Mouse (Mus musculus) lung, postnatal 0 days (tissue): ENCODE measurements around the gene Fads2. TPM values are rescaled to one million over a fixed set of nuclear protein-coding genes. Genes with fewer than 3 reads are reported as not detected.

Source experiments
- ATAC-seq: fragments of 200-750 bp; cut with Nextera tagmentation; 2 replicates; pipeline ENCODE4 v1.8.0; 2017; ENCODE audit warnings: moderate library complexity
- DNase-seq: peaks from one replicate; pipeline ENCODE4 v3.0.0-alpha.2; 2016; ENCODE audit warnings: low spot score
- H3K27ac ChIP-seq: fragments of 300-500 bp; sonication (generic); 2 replicates; pipeline ENCODE4 v1.5.1; 2014; ENCODE audit warnings: antibody characterized with exemption, mild to moderate bottlenecking, low read length, mixed read lengths
- H3K27me3 ChIP-seq: fragments of 300-500 bp; sonication (generic); replicated peaks from 2 replicates; pipeline ENCODE4 v1.6.1; 2014; ENCODE audit warnings: low read length, mixed read lengths; ENCODE audit not compliant: insufficient read depth
- H3K36me3 ChIP-seq: fragments of 300-500 bp; sonication (generic); 2 replicates; pipeline ENCODE4 v1.6.1; 2014; ENCODE audit warnings: low read length, mixed read lengths; ENCODE audit not compliant: insufficient read depth
- H3K4me1 ChIP-seq: fragments of 300-500 bp; sonication (generic); 2 replicates; pipeline ENCODE4 v1.6.1; 2014; ENCODE audit warnings: antibody characterized with exemption, low read depth, low read length, mixed read lengths; ENCODE audit not compliant: insufficient read depth
- H3K4me2 ChIP-seq: fragments of 300-500 bp; sonication (generic); replicated peaks from 2 replicates; pipeline ENCODE4 v1.6.1; 2014; ENCODE audit warnings: low read depth, mild to moderate bottlenecking, low read length, moderate library complexity, mixed read lengths
- H3K4me3 ChIP-seq: fragments of 300-500 bp; sonication (generic); 2 replicates; pipeline ENCODE4 v1.5.1; 2014; ENCODE audit warnings: low read depth, low read length
- H3K9ac ChIP-seq: fragments of 300-500 bp; sonication (generic); replicated peaks from 2 replicates; pipeline ENCODE4 v1.6.1; 2014; ENCODE audit warnings: low read depth, mild to moderate bottlenecking
- H3K9me3 ChIP-seq: fragments of 300-500 bp; sonication (generic); 2 replicates; pipeline ENCODE4 v1.6.1; 2016; ENCODE audit warnings: low read length, mixed read lengths
- CTCF ChIP-seq: IDR thresholded peaks from 2 replicates; pipeline ENCODE4 v1.5.1; 2016; ENCODE audit warnings: antibody characterized with exemption, mild to moderate bottlenecking
- EP300 ChIP-seq: IDR thresholded peaks from 2 replicates; pipeline ENCODE4 v1.6.1; 2016; ENCODE audit warnings: antibody characterized with exemption, mild to moderate bottlenecking, control low read depth
- WGBS: fragments of 180-500 bp; shearing (Covaris S2); extraction: QIAGEN DNeasy Blood & Tissue Kit; methylation state at CpG from one replicate; pipeline ENCODE4 v1.1.7; 2014; 5-methylcytosine and 5-hydroxymethylcytosine counted together
- polyA plus RNA-seq: library from polyadenylated mRNA; unstranded; fragments of >200 nt; fragmentation: Nextera tagmentation; extraction: Ambion mirVana; gene quantifications from 2 replicates; pipeline ENCODE4 v1.2.1, GENCODE M21; 2015

Gene Fads2
- polyA plus RNA-seq, 1 experiment from 2014 or later, result 35.0 TPM

DNA sequence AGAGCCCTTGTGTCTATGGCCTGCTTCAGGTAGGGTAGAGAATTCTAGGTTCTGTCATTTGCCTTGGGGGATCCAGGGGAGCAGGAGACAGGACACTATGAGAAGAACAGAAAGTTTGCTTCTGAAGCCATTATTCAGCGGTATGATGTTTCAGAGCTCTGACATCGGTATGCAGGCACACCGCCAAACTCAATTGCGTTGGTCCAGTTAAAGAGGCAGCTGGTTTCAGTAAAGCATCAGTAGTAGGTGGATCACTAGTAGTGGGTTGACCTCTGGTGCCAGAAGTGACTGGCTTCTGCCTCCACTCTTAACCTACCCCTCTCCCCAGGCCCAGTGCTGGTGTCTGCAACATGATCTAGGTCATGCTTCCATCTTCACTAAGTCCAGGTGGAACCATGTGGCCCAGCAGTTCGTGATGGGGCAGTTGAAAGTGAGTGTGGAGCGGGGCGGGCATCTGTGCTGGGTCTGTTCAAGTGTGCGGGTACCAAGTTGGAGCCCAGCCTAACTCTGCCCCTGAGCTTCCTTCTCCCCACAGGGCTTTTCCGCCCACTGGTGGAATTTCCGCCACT, 47.8 kb downstream of the Fads2 start:
- 81% methylated on average over 10 of the region's 10 CpGs for WGBS
- Histone ChIP-seq H3K27ac (0 out of 2 replicates have a peak overlapping the region, but pooled peaks have one; percentile 38), H3K4me2 (no peak overlapping the region), H3K9ac (no peak overlapping the region), H3K27me3 (no peaks in the 10 kb centered on the region), H3K9me3 (no peaks in the 10 kb centered on the region), H3K4me3 (no peak overlapping the region), H3K4me1 (peaks cover 28% of the 10 kb centered on the region; the same call in 1 of the 2 replicates), H3K36me3 (peaks cover 12% of the 10 kb centered on the region)
- DNase-seq, result no peak
- ATAC-seq, result no peak
- no peak for TF ChIP-seq EP300
- TF ChIP-seq CTCF, result no peak

DNA sequence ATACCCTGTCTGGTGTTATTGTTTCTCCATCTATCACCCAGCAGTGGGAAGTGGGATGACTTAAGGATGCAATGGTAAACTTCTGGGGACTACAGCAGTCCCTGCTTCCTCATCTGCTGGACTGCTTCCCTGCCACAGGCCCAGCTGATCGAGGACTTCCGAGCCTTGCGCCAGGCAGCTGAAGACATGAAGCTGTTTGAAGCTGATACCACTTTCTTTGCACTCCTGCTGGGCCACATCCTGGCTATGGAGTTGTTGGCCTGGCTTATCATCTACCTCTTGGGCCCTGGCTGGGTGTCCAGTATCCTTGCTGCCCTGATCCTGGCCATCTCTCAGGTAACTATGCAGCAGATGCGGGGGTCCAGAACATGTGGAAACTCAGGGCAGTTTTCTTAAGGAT, 48.8 kb downstream of the Fads2 start:
- TF ChIP-seq CTCF (no peak), EP300 (no peak)

DNA sequence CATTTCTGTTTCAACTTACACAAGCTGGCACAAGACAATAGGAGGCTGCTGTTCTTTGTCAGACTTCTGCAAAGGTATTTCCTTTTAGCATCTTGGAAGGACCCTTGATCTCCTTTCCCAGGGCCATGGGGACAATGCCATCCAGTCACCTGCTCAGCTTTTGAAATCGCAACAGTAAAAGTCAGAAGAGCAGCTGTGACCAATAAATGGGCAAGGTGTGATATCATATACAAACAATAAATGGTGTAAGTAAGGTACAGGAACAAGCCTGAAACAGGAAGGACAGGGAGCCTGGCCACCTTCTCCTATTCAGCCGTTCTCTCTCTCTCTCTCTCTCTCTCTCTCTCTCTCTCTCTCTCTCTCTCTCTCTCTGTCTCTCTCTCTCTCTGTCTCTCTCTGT, 51.1 kb downstream of the Fads2 start:
- H3K27ac ChIP-seq, result no peak overlapping the region
- H3K36me3 ChIP-seq, result peaks cover 6% of the 10 kb centered on the region
- TF ChIP-seq EP300 (no peak), CTCF (no peak)
- H3K4me1 ChIP-seq, result peaks cover 28% of the 10 kb centered on the region; the same call in 1 of the 2 replicates
- H3K4me2 ChIP-seq, result no peak overlapping the region
- no peaks in the 10 kb centered on the region for H3K27me3 ChIP-seq
- WGBS, result 40% methylated on average over 2 of the region's 2 CpGs
- no peak overlapping the region for H3K4me3 ChIP-seq
- no peaks in the 10 kb centered on the region for H3K9me3 ChIP-seq
- no peak for DNase-seq
- H3K9ac ChIP-seq, result no peak overlapping the region
- ATAC-seq, result no peak

More for the DNA sequence above, 48.8 kb downstream of the Fads2 start:
- Histone ChIP-seq H3K4me1 (peaks cover 20% of the 10 kb centered on the region; the same call in 1 of the 2 replicates), H3K27me3 (no peaks in the 10 kb centered on the region), H3K36me3 (peaks cover 12% of the 10 kb centered on the region), H3K4me3 (no peak overlapping the region), H3K4me2 (no peak overlapping the region), H3K27ac (no peak overlapping the region), H3K9me3 (no peaks in the 10 kb centered on the region), H3K9ac (no peak overlapping the region)
- 87% methylated on average over 4 of the region's 4 CpGs for WGBS
- ATAC-seq, result no peak
- DNase-seq, result no peak

DNA sequence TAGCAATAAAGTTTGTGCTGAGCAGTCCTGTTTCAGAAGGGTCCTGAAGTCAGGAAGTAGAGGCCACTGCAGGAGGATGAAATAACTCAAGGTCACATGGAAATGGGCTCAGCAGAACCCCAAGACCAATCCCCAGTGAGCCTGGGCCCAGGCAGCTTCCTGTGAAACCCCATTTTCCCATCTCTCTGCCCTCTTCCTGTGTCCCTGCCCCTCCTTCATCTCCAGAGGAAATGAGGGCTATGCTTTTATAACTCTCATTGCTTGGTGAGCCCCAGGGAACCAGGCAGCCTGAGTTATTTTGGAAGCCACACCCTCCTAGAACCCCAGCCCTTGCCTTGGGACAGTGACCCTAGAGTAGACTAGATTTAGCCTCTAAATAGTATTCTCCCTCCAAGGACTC, 52.0 kb downstream of the Fads2 start:
- no peak overlapping the region for H3K9ac ChIP-seq

DNA sequence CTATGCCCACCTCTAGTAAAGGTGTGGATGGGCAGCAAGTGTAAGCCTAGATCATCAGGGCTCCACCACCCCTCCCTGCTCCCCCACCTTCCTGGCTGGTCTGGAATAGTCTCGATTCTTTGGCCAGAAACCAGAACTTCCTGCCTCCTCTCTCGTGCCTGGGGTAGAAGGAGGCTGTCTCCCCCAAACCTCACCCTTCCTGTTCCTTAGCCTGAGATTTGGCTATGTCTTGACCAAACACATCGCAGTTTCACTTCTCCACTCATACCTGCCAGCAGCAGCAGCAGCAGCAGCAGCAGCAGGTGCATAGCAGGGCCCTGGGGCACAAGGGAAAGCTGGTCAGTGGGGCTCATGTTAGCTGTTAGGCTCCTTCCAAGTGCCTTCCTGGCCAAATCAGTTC, 54.6 kb downstream of the Fads2 start:
- WGBS, result 11% methylated on average over 3 of the region's 3 CpGs
- no peak overlapping the region for H3K27ac ChIP-seq

More for the DNA sequence above, 52.0 kb downstream of the Fads2 start:
- H3K27me3 ChIP-seq, result no peaks in the 10 kb centered on the region
- peaks cover 5% of the 10 kb centered on the region; the same call in 1 of the 2 replicates for H3K36me3 ChIP-seq
- no peaks in the 10 kb centered on the region for H3K9me3 ChIP-seq
- H3K4me2 ChIP-seq, result no peak overlapping the region
- peak overlapping the region; percentile 26; the same call in 1 of the 2 replicates for H3K27ac ChIP-seq
- TF ChIP-seq EP300, result no peak
- TF ChIP-seq CTCF, result no peak
- ATAC-seq (peak; percentile 15; the same call in 1 of the 2 replicates), DNase-seq (no peak)
- H3K4me1 ChIP-seq, result peaks cover 34% of the 10 kb centered on the region; the same call in 1 of the 2 replicates
- no peak overlapping the region for H3K4me3 ChIP-seq

DNA sequence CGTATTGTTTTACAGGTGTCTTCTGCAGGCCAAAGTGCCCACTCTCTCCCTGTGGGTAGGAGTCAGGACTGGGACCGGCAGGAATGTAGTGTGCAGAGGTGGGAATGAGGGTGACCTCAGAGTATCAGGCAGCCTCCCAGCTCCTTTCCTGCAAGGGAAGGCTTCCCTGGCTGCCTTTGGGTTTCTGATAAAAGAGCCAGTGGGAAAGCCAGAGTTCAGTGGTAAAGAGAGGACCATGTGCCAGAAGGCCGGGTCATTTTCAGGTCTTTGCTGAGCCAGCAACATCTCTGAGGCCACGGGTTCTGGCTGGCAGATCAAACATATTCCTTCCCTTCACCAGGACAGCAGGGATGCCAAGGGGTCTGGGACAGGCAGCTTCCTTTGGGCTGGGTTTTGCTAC, 55.2 kb downstream of the Fads2 start:
- no peak overlapping the region for H3K9ac ChIP-seq
- 0 out of 2 replicates have a peak overlapping the region, but pooled peaks have one; percentile 5 for H3K27ac ChIP-seq
- H3K4me3 ChIP-seq, result no peak overlapping the region
- ATAC-seq (no peak), DNase-seq (no peak)
- no peaks in the 10 kb centered on the region for H3K36me3 ChIP-seq
- no peaks in the 10 kb centered on the region for H3K27me3 ChIP-seq
- 36% methylated on average over 4 of the region's 4 CpGs for WGBS
- TF ChIP-seq EP300, result no peak
- TF ChIP-seq CTCF, result no peak
- peaks cover 52% of the 10 kb centered on the region; the same call in 1 of the 2 replicates for H3K4me1 ChIP-seq
- H3K4me2 ChIP-seq, result peak overlapping the region; percentile 14; the same call in 1 of the 2 replicates
- no peaks in the 10 kb centered on the region for H3K9me3 ChIP-seq

More for the DNA sequence above, 54.6 kb downstream of the Fads2 start:
- 0 out of 2 replicates have a peak overlapping the region, but pooled peaks have one; percentile 14 for H3K4me2 ChIP-seq
- no peak overlapping the region for H3K4me3 ChIP-seq
- no peaks in the 10 kb centered on the region for H3K36me3 ChIP-seq
- TF ChIP-seq CTCF (no peak), EP300 (no peak)
- H3K4me1 ChIP-seq, result peaks cover 52% of the 10 kb centered on the region; the same call in 1 of the 2 replicates
- no peak for ATAC-seq
- no peaks in the 10 kb centered on the region for H3K9me3 ChIP-seq
- DNase-seq, result no peak
- no peaks in the 10 kb centered on the region for H3K27me3 ChIP-seq
- H3K9ac ChIP-seq, result no peak overlapping the region
